Mouse (Mus musculus) midbrain, embryonic 14.5 days (tissue): ENCODE data around the gene Pdzrn3. TPM values are rescaled to one million over a fixed set of nuclear protein-coding genes. Genes with fewer than 3 reads are reported as not detected.

ENCODE experiments used
- ATAC-seq: fragments of 200-750 bp; cut with Nextera tagmentation; 2 replicates; pipeline ENCODE4 v1.8.0; 2017; ENCODE audit warnings: moderate number of reproducible peaks, moderate library complexity; ENCODE audit not compliant: low FRiP score, low TSS enrichment
- DNase-seq: peaks from one replicate; pipeline ENCODE4 v3.0.0-alpha.2; 2015
- H3K27ac ChIP-seq: fragments of 300-500 bp; sonication (generic); replicated peaks from 2 replicates; pipeline ENCODE4 v1.5.1; 2014; ENCODE audit warnings: mild to moderate bottlenecking, low read depth, low read length, moderate library complexity
- H3K27me3 ChIP-seq: fragments of 300-500 bp; sonication (generic); 2 replicates; pipeline ENCODE4 v1.6.1; 2014; ENCODE audit warnings: low read length, control low read depth, mixed read lengths; ENCODE audit not compliant: control insufficient read depth, insufficient read depth
- H3K36me3 ChIP-seq: fragments of 300-500 bp; sonication (generic); 2 replicates; pipeline ENCODE4 v1.6.1; 2014; ENCODE audit warnings: low read length, control low read depth; ENCODE audit not compliant: control insufficient read depth, insufficient read depth
- H3K4me1 ChIP-seq: fragments of 300-500 bp; sonication (generic); 2 replicates; pipeline ENCODE4 v1.6.1; 2014; ENCODE audit warnings: mild to moderate bottlenecking, antibody characterized with exemption, low read length, control low read depth; ENCODE audit not compliant: control insufficient read depth, insufficient read depth
- H3K4me2 ChIP-seq: fragments of 300-500 bp; sonication (generic); 2 replicates; pipeline ENCODE4 v1.6.1; 2014; ENCODE audit warnings: mild to moderate bottlenecking, low read length, moderate library complexity
- H3K4me3 ChIP-seq: fragments of 300-500 bp; sonication (generic); replicated peaks from 2 replicates; pipeline ENCODE4 v1.5.1; 2014; ENCODE audit warnings: low read depth, low read length
- H3K9ac ChIP-seq: fragments of 300-500 bp; sonication (generic); replicated peaks from 2 replicates; pipeline ENCODE4 v1.6.1; 2014; ENCODE audit warnings: mild to moderate bottlenecking, low read length, moderate library complexity
- H3K9me3 ChIP-seq: fragments of 300-500 bp; sonication (generic); 2 replicates; pipeline ENCODE4 v1.6.1; 2016; ENCODE audit warnings: low read length, control low read depth, mixed read lengths; ENCODE audit not compliant: control insufficient read depth
- WGBS: fragments of 180-500 bp; shearing (Covaris S2); extraction: QIAGEN DNeasy Blood & Tissue Kit; methylation state at CpG from one replicate; pipeline ENCODE4 v1.1.7; 2014; 5-methylcytosine and 5-hydroxymethylcytosine counted together
- polyA plus RNA-seq: library from polyadenylated mRNA; unstranded; fragments of >200 nt; fragmentation: Nextera tagmentation; extraction: Ambion mirVana; gene quantifications from 2 replicates; pipeline ENCODE4 v1.2.1, GENCODE M21; 2014

The Pdzrn3 gene
- polyA plus RNA-seq, 1 experiment from 2014 or later: 20.6 TPM

DNA sequence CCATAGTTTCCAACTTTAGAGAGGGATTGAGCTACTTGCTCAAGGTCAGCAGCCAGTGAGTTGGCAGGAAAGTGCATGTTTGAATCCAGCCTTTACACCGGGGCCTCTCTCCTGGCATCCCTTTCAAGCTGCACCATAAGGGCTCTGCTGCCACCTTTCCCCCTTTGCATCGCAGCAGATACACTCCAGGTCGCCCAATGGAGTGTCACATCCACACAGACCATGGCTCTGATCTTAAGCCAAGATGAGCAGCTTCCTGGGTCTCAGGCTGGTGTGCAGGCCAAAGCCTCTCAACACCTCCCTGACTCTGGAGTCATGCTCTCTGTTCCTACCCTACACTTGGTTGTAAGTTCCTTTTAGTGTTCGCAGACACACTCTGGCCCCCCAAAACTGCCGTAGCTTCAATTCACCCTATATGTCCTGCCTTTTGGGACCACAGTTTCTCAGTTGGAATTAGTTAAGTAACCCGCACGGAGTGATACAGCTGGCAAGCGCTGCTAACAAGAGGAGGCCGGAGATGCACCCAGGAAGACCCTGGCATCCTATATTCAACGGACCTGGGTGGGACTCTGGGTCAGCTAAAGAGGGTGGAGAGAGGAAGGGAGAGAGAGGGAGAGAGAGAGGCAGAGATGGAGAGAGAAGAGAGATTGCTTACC lies 1.1 kb downstream of the Pdzrn3 start:
- Histone ChIP-seq H3K4me2 (peak overlapping the region; percentile 99), H3K9ac (peak overlapping the region; percentile 43), H3K9me3 (no peaks in the 10 kb centered on the region), H3K36me3 (no peaks in the 10 kb centered on the region), H3K27me3 (peaks cover 22% of the 10 kb centered on the region), H3K27ac (peak overlapping the region; percentile 45; the same call in 1 of the 2 replicates), H3K4me1 (peaks cover 17% of the 10 kb centered on the region), H3K4me3 (peak overlapping the region; percentile 53)
- 6% methylated on average over 10 of the region's 10 CpGs for WGBS
- no peak for DNase-seq
- no peak for ATAC-seq

DNA sequence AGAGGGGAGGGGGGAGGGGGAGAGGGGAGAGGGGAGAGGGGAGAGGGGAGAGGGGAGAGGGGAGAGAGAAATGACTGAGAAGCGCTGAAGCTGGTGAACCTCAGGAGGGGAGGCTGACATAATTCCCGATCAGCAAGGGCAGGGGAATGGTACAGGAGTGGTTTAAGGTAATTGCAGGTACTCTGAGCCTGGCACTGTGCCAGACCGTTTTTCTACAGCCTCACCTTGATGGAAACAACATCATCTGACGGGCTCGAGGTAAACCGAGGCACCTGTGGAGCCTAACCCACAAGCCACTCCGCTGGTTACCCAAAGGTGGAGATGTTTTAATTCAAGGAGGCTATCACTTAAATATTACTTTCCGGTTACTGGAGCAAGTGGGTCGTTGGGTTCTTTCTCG lies 1.6 kb downstream of the Pdzrn3 start:
- 38% methylated on average over 10 of the region's 10 CpGs for WGBS
- ATAC-seq (no peak), DNase-seq (no peak)
- peaks cover 22% of the 10 kb centered on the region for H3K27me3 ChIP-seq
- no peaks in the 10 kb centered on the region for H3K36me3 ChIP-seq
- peak overlapping the region; percentile 99 for H3K4me2 ChIP-seq
- no peak overlapping the region for H3K9ac ChIP-seq
- peaks cover 17% of the 10 kb centered on the region for H3K4me1 ChIP-seq
- no peak overlapping the region; the same call in 1 of the 2 replicates for H3K4me3 ChIP-seq
- no peaks in the 10 kb centered on the region for H3K9me3 ChIP-seq
- no peak overlapping the region for H3K27ac ChIP-seq

GRCm38 (mm10) chr6:101374721-101375120 lies 3.0 kb downstream of the Pdzrn3 start:
- H3K9me3 ChIP-seq: no peaks in the 10 kb centered on the region
- no peak overlapping the region for H3K27ac ChIP-seq
- H3K4me2 ChIP-seq: peak overlapping the region; percentile 44
- no peak overlapping the region for H3K4me3 ChIP-seq
- WGBS: 4% methylated on average over 7 of the region's 7 CpGs
- ATAC-seq (no peak), DNase-seq (peak; percentile 55)
- peaks cover 17% of the 10 kb centered on the region for H3K4me1 ChIP-seq
- peaks cover 16% of the 10 kb centered on the region for H3K27me3 ChIP-seq
- H3K9ac ChIP-seq: no peak overlapping the region
- H3K36me3 ChIP-seq: no peaks in the 10 kb centered on the region

GRCm38 (mm10) chr6:101374186-101374585 lies 3.5 kb downstream of the Pdzrn3 start:
- DNase-seq (no peak), ATAC-seq (no peak)

DNA sequence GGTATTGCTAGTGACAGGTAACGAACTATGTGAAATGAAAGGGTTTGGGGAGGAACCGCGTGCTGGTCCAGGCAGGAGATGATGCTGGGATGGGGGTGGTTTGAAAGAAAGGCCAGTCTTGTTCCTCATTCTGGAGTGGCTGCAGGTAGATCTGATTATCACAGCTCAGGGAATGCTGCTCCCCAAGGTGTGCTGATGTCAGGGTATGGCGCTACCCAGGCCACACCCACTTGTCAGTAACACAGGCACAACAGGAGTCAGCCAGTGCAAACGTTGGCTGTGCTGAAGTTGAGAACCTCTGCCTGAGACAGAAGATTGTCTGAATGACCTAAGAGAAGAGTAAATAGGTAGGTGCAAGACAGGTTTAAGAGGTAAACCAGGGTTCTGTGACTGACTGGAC lies 4.7 kb downstream of the Pdzrn3 start:
- DNase-seq: no peak
- no peak for ATAC-seq
- no peak overlapping the region for H3K27ac ChIP-seq

More at GRCm38 (mm10) chr6:101374186-101374585, 3.5 kb downstream of the Pdzrn3 start:
- H3K4me2 ChIP-seq: no peak overlapping the region
- H3K27ac ChIP-seq: no peak overlapping the region
- WGBS: 79% methylated on average over 1 of the region's 1 CpGs
- no peaks in the 10 kb centered on the region for H3K9me3 ChIP-seq
- H3K9ac ChIP-seq: no peak overlapping the region
- H3K27me3 ChIP-seq: peaks cover 11% of the 10 kb centered on the region
- no peak overlapping the region for H3K4me3 ChIP-seq
- H3K36me3 ChIP-seq: no peaks in the 10 kb centered on the region
- peaks cover 17% of the 10 kb centered on the region for H3K4me1 ChIP-seq

DNA sequence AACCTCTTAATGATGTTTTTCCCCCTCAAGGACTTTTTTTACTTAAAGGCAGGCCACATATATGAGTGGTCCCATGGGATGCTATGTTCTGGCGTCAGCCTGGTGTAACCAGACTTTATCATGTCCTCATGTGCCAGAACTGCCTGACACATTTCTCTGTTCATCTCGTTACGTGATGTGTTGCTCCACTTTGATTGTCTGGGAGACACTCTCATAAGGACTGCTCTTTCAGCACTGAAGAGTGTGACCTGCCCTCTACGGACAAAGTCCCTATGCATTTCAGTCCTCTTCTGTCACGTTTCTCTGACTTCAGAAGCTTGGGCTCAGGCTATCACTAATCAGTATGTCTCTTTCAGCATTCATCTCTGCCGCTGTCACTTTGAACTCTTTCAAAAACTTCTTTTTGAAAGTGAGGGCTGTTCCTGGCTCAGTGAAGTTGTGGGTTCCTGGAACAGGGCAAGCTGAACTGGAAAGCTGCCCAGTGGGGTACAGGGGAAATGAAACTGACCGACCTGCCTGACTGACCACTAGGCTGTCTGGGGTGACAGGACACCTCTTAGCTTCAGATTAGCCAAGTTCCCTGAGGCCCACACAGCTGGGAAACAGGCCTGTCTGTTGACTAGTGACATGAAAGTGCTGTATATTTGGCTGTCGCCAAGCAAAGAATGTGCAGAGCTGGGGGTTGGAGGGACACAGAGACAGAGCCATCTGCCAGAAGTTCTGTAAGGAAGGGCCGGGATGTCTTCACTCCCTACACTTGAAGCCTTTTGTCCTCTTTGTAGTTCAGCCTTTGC lies 10.7 kb downstream of the Pdzrn3 start:
- H3K4me2 ChIP-seq: no peak overlapping the region
- H3K27me3 ChIP-seq: no peaks in the 10 kb centered on the region
- DNase-seq: no peak
- no peak overlapping the region for H3K9ac ChIP-seq
- ATAC-seq: peak; percentile 62
- no peak overlapping the region for H3K4me3 ChIP-seq
- no peak overlapping the region for H3K27ac ChIP-seq
- 22% methylated on average over 9 of the region's 9 CpGs for WGBS
- H3K9me3 ChIP-seq: no peaks in the 10 kb centered on the region
- no peaks in the 10 kb centered on the region for H3K36me3 ChIP-seq
- H3K4me1 ChIP-seq: 0 out of 2 replicates have a peak, but pooled peaks cover 6% of the 10 kb centered on the region

More for the DNA sequence above, 4.7 kb downstream of the Pdzrn3 start:
- Histone ChIP-seq H3K4me3 (no peak overlapping the region), H3K9me3 (no peaks in the 10 kb centered on the region), H3K4me1 (peaks cover 12% of the 10 kb centered on the region; the same call in 1 of the 2 replicates), H3K27me3 (peaks cover 8% of the 10 kb centered on the region), H3K36me3 (no peaks in the 10 kb centered on the region), H3K9ac (no peak overlapping the region), H3K4me2 (no peak overlapping the region)
- WGBS: 80% methylated on average over 5 of the region's 5 CpGs

DNA sequence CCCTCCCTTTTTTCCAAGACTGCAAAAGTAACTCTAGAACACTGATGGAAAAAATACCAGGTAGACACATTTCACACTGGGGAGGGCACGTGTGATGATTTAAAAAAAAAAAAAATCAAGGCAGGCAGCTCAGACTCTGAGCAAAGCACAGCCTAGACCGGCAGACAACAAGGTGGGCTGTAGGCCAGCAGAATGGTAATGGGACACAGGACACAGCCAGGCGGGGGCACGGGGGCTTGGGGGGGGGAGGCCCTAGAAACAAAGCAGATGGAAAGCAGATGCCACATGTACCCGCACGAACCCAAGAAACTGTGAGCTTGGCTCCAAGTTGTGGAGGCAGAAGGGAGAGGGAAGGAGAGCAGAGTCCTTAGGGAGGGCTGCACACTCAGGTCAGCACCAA lies 11.9 kb downstream of the Pdzrn3 start:
- Histone ChIP-seq H3K4me3 (no peak overlapping the region), H3K9me3 (no peaks in the 10 kb centered on the region), H3K9ac (no peak overlapping the region), H3K27ac (no peak overlapping the region), H3K36me3 (no peaks in the 10 kb centered on the region), H3K27me3 (no peaks in the 10 kb centered on the region), H3K4me1 (0 out of 2 replicates have a peak, but pooled peaks cover 6% of the 10 kb centered on the region), H3K4me2 (no peak overlapping the region)
- DNase-seq (no peak), ATAC-seq (no peak)
- WGBS: 78% methylated on average over 6 of the region's 6 CpGs

DNA sequence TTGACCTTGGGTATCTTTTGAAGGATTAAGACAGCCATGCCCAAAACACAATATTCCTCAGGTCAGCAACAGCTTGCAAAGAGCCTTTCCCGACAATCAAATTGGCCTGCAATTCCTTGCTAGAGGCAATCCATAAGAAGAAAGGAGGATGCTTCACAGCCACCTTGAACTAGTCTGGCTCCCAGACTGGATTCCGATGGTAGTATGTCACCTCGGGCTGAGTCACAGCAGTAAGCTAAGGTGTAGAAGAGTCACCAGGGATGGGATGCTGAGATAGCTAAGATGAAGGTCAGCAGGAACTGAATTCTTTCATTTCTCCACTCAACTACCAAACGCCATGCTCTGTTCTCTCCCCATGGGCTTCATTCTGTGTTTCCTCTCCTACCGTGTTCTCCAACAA lies 13.8 kb downstream of the Pdzrn3 start:
- H3K4me2 ChIP-seq: no peak overlapping the region
- H3K27ac ChIP-seq: no peak overlapping the region
- H3K36me3 ChIP-seq: no peaks in the 10 kb centered on the region
- 87% methylated on average over 5 of the region's 5 CpGs for WGBS
- H3K4me3 ChIP-seq: no peak overlapping the region
- H3K9ac ChIP-seq: no peak overlapping the region
- no peaks in the 10 kb centered on the region for H3K27me3 ChIP-seq
- no peak for ATAC-seq
- DNase-seq: no peak
- H3K4me1 ChIP-seq: 0 out of 2 replicates have a peak, but pooled peaks cover 6% of the 10 kb centered on the region
- no peaks in the 10 kb centered on the region for H3K9me3 ChIP-seq
